Mouse (Mus musculus) C2C12 (cell line): Measurements from ENCODE around the gene Lpcat1. TPM values are rescaled to one million over a fixed set of nuclear protein-coding genes. Genes with fewer than 3 reads are reported as not detected.

Experiments
- H3K27me3 ChIP-seq: one replicate; pipeline ENCODE4 v1.6.1; 2011; ENCODE audit not compliant: control insufficient read depth, insufficient read depth, insufficient read length
- H3K36me3 ChIP-seq: one replicate; pipeline ENCODE4 v1.6.1; 2011; ENCODE audit not compliant: control insufficient read depth, insufficient read depth
- H3K4me3 ChIP-seq: one replicate; pipeline ENCODE4 v1.5.1; 2011; ENCODE audit warnings: mild to moderate bottlenecking, control low read depth; ENCODE audit not compliant: poor library complexity, insufficient read depth, severe bottlenecking
- H3K79me2 ChIP-seq: one replicate; pipeline ENCODE4 v1.6.1; 2011; ENCODE audit not compliant: control insufficient read depth, insufficient read depth
- H3K79me3 ChIP-seq: one replicate; pipeline ENCODE4 v1.6.1; 2011; ENCODE audit warnings: low read depth, control low read depth
- H3ac ChIP-seq: one replicate; pipeline ENCODE3; 2011; ENCODE audit warnings: low read depth; ENCODE audit not compliant: control insufficient read depth, insufficient read length
- CEBPB ChIP-seq: IDR thresholded peaks from one replicate; pipeline ENCODE4 v1.6.1; 2011; ENCODE audit warnings: low read depth, mild to moderate bottlenecking, control low read depth, moderate library complexity
- CTCF ChIP-seq: IDR thresholded peaks from one replicate; pipeline ENCODE4 v1.5.1; 2011; ENCODE audit not compliant: control insufficient read depth, insufficient read depth, insufficient read length
- FOSL1 ChIP-seq: IDR thresholded peaks from one replicate; pipeline ENCODE4 v1.8.0; 2011; ENCODE audit warnings: mild to moderate bottlenecking, low read length; ENCODE audit not compliant: poor library complexity, insufficient read depth, severe bottlenecking
- MAX ChIP-seq: IDR thresholded peaks from one replicate; pipeline ENCODE4 v1.6.1; 2011; ENCODE audit warnings: mild to moderate bottlenecking, control low read depth
- MYOD1 ChIP-seq: IDR thresholded peaks from one replicate; pipeline ENCODE4 v1.6.1; 2011; ENCODE audit warnings: low read depth; ENCODE audit not compliant: control insufficient read depth, insufficient read length
- MYOG ChIP-seq: IDR thresholded peaks from one replicate; pipeline ENCODE4 v1.6.1; 2011; ENCODE audit not compliant: control insufficient read depth, insufficient read length; ENCODE audit errors: extremely low read depth
- USF1 ChIP-seq: IDR thresholded peaks from one replicate; pipeline ENCODE4 v1.6.1; 2011; ENCODE audit warnings: low read depth, mild to moderate bottlenecking, control low read depth, moderate library complexity
- polyA plus RNA-seq: library from polyadenylated mRNA; unstranded; fragments of >200 nt; fragmentation: generic; extraction: Trizol; gene quantifications from one replicate; pipeline ENCODE4 v1.2.1, GENCODE M21; 2012; ENCODE audit warnings: missing spikeins

Gene Lpcat1
- polyA plus RNA-seq, 1 experiment, result 22.5 TPM

DNA sequence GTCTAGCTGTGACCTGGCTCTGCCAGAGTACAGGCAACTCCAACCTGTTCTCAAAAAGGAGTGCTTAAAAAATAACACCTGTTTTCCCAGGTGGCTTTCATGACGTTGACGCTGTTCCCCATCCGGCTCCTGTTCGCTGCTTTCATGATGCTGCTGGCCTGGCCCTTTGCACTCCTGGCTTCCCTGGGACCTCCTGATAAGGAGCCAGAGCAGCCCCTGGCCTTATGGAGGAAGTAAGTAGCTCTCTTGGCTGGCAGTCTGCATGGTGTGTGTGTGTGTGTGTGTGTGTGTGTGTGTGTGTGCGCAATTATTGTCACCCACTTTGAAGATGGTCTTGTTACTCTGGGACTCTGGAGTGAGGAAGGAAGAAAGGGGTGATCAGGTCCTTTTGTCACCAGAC is 17.2 kb downstream of the Lpcat1 start:
- Histone ChIP-seq H3K79me2 (peaks cover 58% of the 10 kb centered on the region), H3K36me3 (peaks cover 25% of the 10 kb centered on the region)

DNA sequence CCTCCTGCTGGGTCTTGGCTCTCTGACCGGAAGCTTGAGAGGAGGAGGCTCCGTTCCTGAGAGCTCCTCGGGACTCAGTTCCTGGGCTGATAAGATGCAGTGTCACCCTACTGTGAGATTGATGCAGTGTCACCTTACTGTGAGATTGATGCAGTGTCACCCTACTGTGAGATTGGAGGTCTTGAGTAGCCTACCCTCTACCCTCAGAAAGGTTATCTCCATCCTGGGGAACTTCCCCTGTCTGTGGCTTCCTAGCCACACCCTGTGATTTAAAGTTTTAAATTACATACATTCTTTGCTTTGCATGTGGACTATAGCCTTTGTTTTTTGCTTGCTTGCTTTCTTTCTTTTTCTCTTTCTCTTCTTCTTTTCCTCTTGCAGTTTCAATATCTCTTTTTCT is 21.1 kb downstream of the Lpcat1 start:
- TF ChIP-seq CEBPB (no peak), USF1 (no peak), CTCF (no peak), MYOD1 (no peak), MYOG (no peak), FOSL1 (no peak), MAX (no peak)
- H3K36me3 ChIP-seq, result peaks cover 50% of the 10 kb centered on the region
- H3K27me3 ChIP-seq, result no peaks in the 10 kb centered on the region
- H3K4me3 ChIP-seq, result no peak overlapping the region
- no peak overlapping the region for H3ac ChIP-seq
- H3K79me3 ChIP-seq, result peaks cover 11% of the 10 kb centered on the region
- peaks cover 20% of the 10 kb centered on the region for H3K79me2 ChIP-seq

More for the DNA sequence above, 17.2 kb downstream of the Lpcat1 start:
- Histone ChIP-seq H3K27me3 (no peaks in the 10 kb centered on the region), H3K79me3 (peaks cover 31% of the 10 kb centered on the region), H3K4me3 (no peak overlapping the region), H3ac (no peak overlapping the region)
- no peak for TF ChIP-seq MAX
- TF ChIP-seq MYOD1, result no peak
- TF ChIP-seq MYOG, result no peak
- TF ChIP-seq CTCF, result no peak
- TF ChIP-seq USF1, result no peak
- TF ChIP-seq FOSL1, result no peak
- no peak for TF ChIP-seq CEBPB

DNA sequence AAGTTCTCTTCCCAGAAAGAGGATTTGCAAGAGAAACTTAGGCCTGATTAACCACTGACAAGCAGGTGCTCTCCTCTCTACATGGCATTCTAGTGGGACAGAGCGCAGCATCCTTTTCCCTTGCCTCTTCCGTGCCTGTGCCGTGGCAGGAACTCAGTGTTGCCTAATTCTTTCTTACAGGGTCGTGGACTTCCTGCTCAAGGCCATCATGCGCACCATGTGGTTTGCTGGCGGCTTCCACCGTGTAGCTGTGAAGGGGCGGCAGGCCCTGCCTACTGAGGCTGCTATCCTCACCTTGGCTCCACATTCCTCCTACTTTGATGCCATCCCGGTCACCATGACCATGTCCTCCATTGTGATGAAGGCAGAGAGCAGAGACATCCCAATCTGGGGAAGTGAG is 21.7 kb downstream of the Lpcat1 start:
- no peak overlapping the region for H3K4me3 ChIP-seq
- H3K36me3 ChIP-seq, result peaks cover 50% of the 10 kb centered on the region
- peaks cover 11% of the 10 kb centered on the region for H3K79me3 ChIP-seq
- H3K27me3 ChIP-seq, result no peaks in the 10 kb centered on the region
- no peak overlapping the region for H3ac ChIP-seq
- no peak for TF ChIP-seq MYOG
- TF ChIP-seq MAX, result no peak
- no peak for TF ChIP-seq MYOD1
- TF ChIP-seq CTCF, result no peak
- peaks cover 15% of the 10 kb centered on the region for H3K79me2 ChIP-seq

DNA sequence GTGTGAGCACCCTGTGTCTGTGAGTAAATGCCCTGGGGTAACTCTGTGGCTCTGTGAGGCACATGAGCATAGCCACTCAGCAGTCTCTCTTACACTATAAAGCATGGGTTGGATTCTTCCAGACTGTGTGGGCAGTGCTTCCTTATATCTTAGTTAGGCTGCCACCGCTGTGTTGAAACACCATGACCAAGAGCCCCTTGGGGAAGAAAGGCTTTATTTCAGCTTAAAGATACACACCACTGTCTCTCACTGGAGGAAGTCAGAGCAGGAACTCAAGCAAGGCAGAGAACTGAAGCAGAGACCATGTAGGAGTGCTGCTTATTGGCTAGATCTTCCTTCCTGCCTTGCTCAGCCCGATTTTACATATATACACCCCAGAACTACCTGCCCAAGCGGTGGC is 23.0 kb downstream of the Lpcat1 start:
- Histone ChIP-seq H3K27me3 (no peaks in the 10 kb centered on the region), H3K4me3 (no peak overlapping the region), H3ac (no peak overlapping the region), H3K79me2 (peaks cover 2% of the 10 kb centered on the region), H3K36me3 (peaks cover 51% of the 10 kb centered on the region), H3K79me3 (peaks cover 2% of the 10 kb centered on the region)
- TF ChIP-seq FOSL1, result no peak
- TF ChIP-seq USF1, result no peak
- no peak for TF ChIP-seq CTCF
- no peak for TF ChIP-seq MYOG
- no peak for TF ChIP-seq MAX
- no peak for TF ChIP-seq MYOD1
- TF ChIP-seq CEBPB, result no peak

DNA sequence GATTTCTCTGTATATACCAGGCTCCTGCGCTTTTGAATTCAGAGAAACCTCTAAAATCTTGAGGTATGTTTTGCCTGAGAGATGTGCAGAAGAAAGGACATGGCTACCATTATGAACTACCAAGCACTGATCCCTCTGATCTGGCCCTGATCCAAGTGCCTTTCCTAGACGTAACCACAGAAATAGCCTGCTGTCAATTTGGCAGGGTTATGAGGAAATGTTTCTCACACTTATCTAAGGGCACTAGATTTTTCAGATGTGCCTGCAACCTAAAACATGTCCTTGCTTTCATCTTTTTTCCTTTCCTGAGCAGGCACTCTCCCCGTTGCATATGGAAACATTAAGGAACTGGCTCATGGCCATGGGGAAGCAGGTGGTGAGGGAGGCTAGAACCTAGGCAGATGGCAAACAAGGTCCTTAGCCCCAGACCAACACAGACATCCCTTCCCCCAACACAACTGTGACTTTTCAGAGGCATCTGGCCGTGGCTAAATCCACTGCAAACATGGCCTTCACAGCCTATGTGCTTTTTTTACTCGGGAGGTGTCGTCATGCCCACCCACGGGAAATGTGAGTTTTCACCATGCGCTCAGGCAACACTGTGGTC is 23.7 kb downstream of the Lpcat1 start:
- Histone ChIP-seq H3K79me3 (peaks cover 2% of the 10 kb centered on the region), H3K79me2 (no peaks in the 10 kb centered on the region), H3ac (no peak overlapping the region), H3K36me3 (peaks cover 52% of the 10 kb centered on the region), H3K4me3 (no peak overlapping the region), H3K27me3 (no peaks in the 10 kb centered on the region)
- TF ChIP-seq CTCF (no peak), MYOD1 (no peak), MYOG (no peak), CEBPB (no peak), FOSL1 (no peak), USF1 (no peak), MAX (no peak)

DNA sequence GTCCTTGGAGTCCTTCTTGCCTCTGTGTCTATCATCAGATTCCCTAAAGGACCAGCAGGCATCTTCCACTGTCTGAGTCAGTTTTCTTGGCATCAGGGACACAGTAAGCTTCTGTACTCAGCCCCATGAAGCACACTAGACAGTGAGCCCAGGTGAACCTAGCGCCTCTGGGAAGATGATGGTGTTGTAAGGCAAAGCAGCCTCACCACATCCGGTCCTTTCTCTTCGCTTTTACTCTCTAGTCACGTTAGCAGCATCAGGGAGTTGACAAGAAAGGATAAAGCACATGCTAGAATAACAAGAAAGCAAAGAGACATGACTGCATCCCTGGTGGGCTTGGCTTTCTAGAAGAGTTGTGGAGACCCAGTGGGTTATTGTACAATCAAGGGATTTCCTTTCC is 26.2 kb downstream of the Lpcat1 start:
- H3K79me3 ChIP-seq, result no peaks in the 10 kb centered on the region
- TF ChIP-seq FOSL1 (no peak), CEBPB (no peak), MYOD1 (no peak), USF1 (no peak), MAX (no peak), MYOG (no peak), CTCF (no peak)
- H3K27me3 ChIP-seq, result no peaks in the 10 kb centered on the region
- H3K4me3 ChIP-seq, result no peak overlapping the region
- H3K79me2 ChIP-seq, result no peaks in the 10 kb centered on the region
- H3K36me3 ChIP-seq, result peaks cover 53% of the 10 kb centered on the region
- H3ac ChIP-seq, result no peak overlapping the region
